Mouse (Mus musculus) liver, adult 2 months (tissue): Measurements from ENCODE around the gene Mtap. TPM values are rescaled to one million over a fixed set of nuclear protein-coding genes. Genes with fewer than 3 reads are reported as not detected.

Source experiments
- DNase-seq: peaks from one replicate; pipeline ENCODE4 v3.0.0-alpha.2; 2011; ENCODE audit warnings: low read depth, low spot score; ENCODE audit errors: extremely low read depth
- H3K27ac ChIP-seq: fragments of 200-500 bp; replicated peaks from 2 replicates; pipeline ENCODE4 v1.5.1; 2012; ENCODE audit warnings: low read depth, mild to moderate bottlenecking, control low read depth, inconsistent platforms, low read length; ENCODE audit not compliant: insufficient read depth
- H3K27me3 ChIP-seq: fragments of 200-500 bp; 2 replicates; pipeline ENCODE4 v1.6.1; 2012; ENCODE audit warnings: mild to moderate bottlenecking, moderate library complexity, low read length, inconsistent platforms; ENCODE audit not compliant: control insufficient read depth, insufficient read depth
- H3K36me3 ChIP-seq: fragments of 200-500 bp; 2 replicates; pipeline ENCODE4 v1.6.1; 2012; ENCODE audit warnings: low read length, inconsistent platforms; ENCODE audit not compliant: control insufficient read depth, insufficient read depth
- H3K4me1 ChIP-seq: fragments of 200-500 bp; 2 replicates; pipeline ENCODE4 v1.6.1; 2011; ENCODE audit warnings: low read length; ENCODE audit not compliant: control insufficient read depth, insufficient read depth
- H3K4me3 ChIP-seq: fragments of 200-500 bp; 2 replicates; pipeline ENCODE4 v1.5.1; 2011; ENCODE audit warnings: low read depth, mild to moderate bottlenecking, control low read depth, low read length, moderate library complexity; ENCODE audit not compliant: insufficient read depth
- H3K79me2 ChIP-seq: fragments of 200-500 bp; 2 replicates; pipeline ENCODE4 v1.6.1; 2012; ENCODE audit warnings: inconsistent platforms, mild to moderate bottlenecking, low read length, moderate library complexity; ENCODE audit not compliant: control insufficient read depth, insufficient read depth
- H3K9ac ChIP-seq: fragments of 200-500 bp; 2 replicates; pipeline ENCODE4 v1.6.1; 2012; ENCODE audit warnings: low read depth, mild to moderate bottlenecking, control low read depth, inconsistent platforms, low read length
- CTCF ChIP-seq: fragments of 200-500 bp; IDR thresholded peaks from 2 replicates; pipeline ENCODE4 v1.5.1; 2011; ENCODE audit warnings: low read depth, low read length, control low read depth
- POLR2A ChIP-seq: fragments of 200-500 bp; IDR thresholded peaks from 2 replicates; pipeline ENCODE4 v1.6.1; 2011; ENCODE audit warnings: low read length, control low read depth; ENCODE audit not compliant: insufficient read depth; ENCODE audit errors: extremely low read depth
- WGBS: fragments of 180-500 bp; shearing (Covaris S2); methylation state at CpG from one replicate; pipeline ENCODE4 v1.1.7; 2018; 5-methylcytosine and 5-hydroxymethylcytosine counted together
- polyA plus RNA-seq: library from polyadenylated mRNA; depleted of rRNA; stranded (reverse); fragments of >200 nt; gene quantifications from 2 replicates; pipeline ENCODE4 v1.2.3, GENCODE M21; 2012
- total RNA-seq: library from RNA; depleted of rRNA; stranded (reverse); fragments of >200 nt; gene quantifications from 2 replicates; pipeline ENCODE4 v1.2.3, GENCODE M21; 2014

The Mtap gene
- total and polyA plus RNA-seq, 2 experiments: 3.9 to 9.1 TPM

GRCm38 (mm10) chr4:89137542-89138360 lies 829 bp downstream of the Mtap start:
- no peaks in the 10 kb centered on the region for H3K36me3 ChIP-seq
- peak; percentile 52 for DNase-seq

GRCm38 (mm10) chr4:89138361-89138651 lies 1.4 kb downstream of the Mtap start:
- no peaks in the 10 kb centered on the region; the same call in 1 of the 2 replicates for H3K79me2 ChIP-seq
- 61% methylated on average over 4 of the region's 4 CpGs for WGBS
- no peak overlapping the region for H3K27ac ChIP-seq
- DNase-seq: no peak
- H3K9ac ChIP-seq: no peak overlapping the region
- no peak overlapping the region for H3K4me3 ChIP-seq
- peaks cover 10% of the 10 kb centered on the region for H3K4me1 ChIP-seq
- no peaks in the 10 kb centered on the region for H3K27me3 ChIP-seq
- TF ChIP-seq CTCF (no peak), POLR2A (no peak)
- no peaks in the 10 kb centered on the region for H3K36me3 ChIP-seq

More at GRCm38 (mm10) chr4:89137542-89138360, 829 bp downstream of the Mtap start:
- no peak for TF ChIP-seq CTCF
- no peak for TF ChIP-seq POLR2A
- Histone ChIP-seq H3K79me2 (no peaks in the 10 kb centered on the region; the same call in 1 of the 2 replicates), H3K27me3 (no peaks in the 10 kb centered on the region), H3K4me3 (peak overlapping the region; percentile 100), H3K27ac (peak overlapping the region; percentile 71), H3K9ac (peak overlapping the region; percentile 96), H3K4me1 (peaks cover 10% of the 10 kb centered on the region)
- 3% methylated on average over 36 of the region's 36 CpGs for WGBS

GRCm38 (mm10) chr4:89140832-89141231 lies 3.9 kb downstream of the Mtap start:
- no peak overlapping the region for H3K27ac ChIP-seq
- H3K4me3 ChIP-seq: no peak overlapping the region
- H3K4me1 ChIP-seq: peaks cover 13% of the 10 kb centered on the region
- H3K36me3 ChIP-seq: no peaks in the 10 kb centered on the region
- TF ChIP-seq POLR2A (no peak), CTCF (no peak)
- H3K9ac ChIP-seq: no peak overlapping the region
- H3K79me2 ChIP-seq: no peaks in the 10 kb centered on the region; the same call in 1 of the 2 replicates
- 24% methylated on average over 5 of the region's 5 CpGs for WGBS
- no peaks in the 10 kb centered on the region for H3K27me3 ChIP-seq
- peak; percentile 81 for DNase-seq

GRCm38 (mm10) chr4:89145409-89145808 lies 8.5 kb downstream of the Mtap start:
- Histone ChIP-seq H3K4me3 (no peak overlapping the region), H3K9ac (no peak overlapping the region), H3K4me1 (peaks cover 10% of the 10 kb centered on the region), H3K36me3 (peaks cover 2% of the 10 kb centered on the region; the same call in 1 of the 2 replicates), H3K27ac (no peak overlapping the region), H3K27me3 (no peaks in the 10 kb centered on the region), H3K79me2 (peaks cover 3% of the 10 kb centered on the region; the same call in 1 of the 2 replicates)
- no peak for TF ChIP-seq POLR2A
- TF ChIP-seq CTCF: peak; percentile 98
- peak; percentile 53 for DNase-seq
- 39% methylated on average over 6 of the region's 6 CpGs for WGBS

- TF ChIP-seq POLR2A: no peak
- TF ChIP-seq CTCF: peak; percentile 62
- no peak overlapping the region for H3K4me3 ChIP-seq
- no peaks in the 10 kb centered on the region for H3K27me3 ChIP-seq
- WGBS: 33% methylated on average over 3 of the region's 3 CpGs
- H3K9ac ChIP-seq: no peak overlapping the region
- peaks cover 3% of the 10 kb centered on the region; the same call in 1 of the 2 replicates for H3K79me2 ChIP-seq
- H3K4me1 ChIP-seq: peaks cover 6% of the 10 kb centered on the region
- no peak overlapping the region for H3K27ac ChIP-seq
- H3K36me3 ChIP-seq: peaks cover 2% of the 10 kb centered on the region; the same call in 1 of the 2 replicates
- DNase-seq: peak; percentile 38
These were observed 9.4 kb downstream of the Mtap start for GRCm38 (mm10) chr4:89146291-89146690.

- TF ChIP-seq CTCF (no peak), POLR2A (no peak)
- no peaks in the 10 kb centered on the region for H3K27me3 ChIP-seq
- H3K4me1 ChIP-seq: peaks cover 6% of the 10 kb centered on the region
- DNase-seq: no peak
- no peak overlapping the region for H3K9ac ChIP-seq
- peaks cover 7% of the 10 kb centered on the region for H3K36me3 ChIP-seq
- no peak overlapping the region for H3K27ac ChIP-seq
- no peak overlapping the region for H3K4me3 ChIP-seq
- peaks cover 6% of the 10 kb centered on the region; the same call in 1 of the 2 replicates for H3K79me2 ChIP-seq
These were observed 12.3 kb downstream of the Mtap start for GRCm38 (mm10) chr4:89149261-89149660.
